Mouse (Mus musculus) stomach, postnatal 0 days (tissue): ENCODE results near the gene Tnrc6b. TPM values are rescaled to one million over a fixed set of nuclear protein-coding genes. Genes with fewer than 3 reads are reported as not detected.

Experiments used
- ATAC-seq: fragments of 200-750 bp; cut with Nextera tagmentation; 2 replicates; pipeline ENCODE4 v1.8.0; 2017; ENCODE audit not compliant: low FRiP score, low TSS enrichment
- DNase-seq: peaks from one replicate; pipeline ENCODE4 v3.0.0-alpha.2; 2016; ENCODE audit warnings: low spot score
- H3K27ac ChIP-seq: fragments of 300-500 bp; sonication (generic); replicated peaks from 2 replicates; pipeline ENCODE4 v1.5.1; 2014; ENCODE audit warnings: mild to moderate bottlenecking, control low read depth
- H3K27me3 ChIP-seq: fragments of 300-500 bp; sonication (generic); 2 replicates; pipeline ENCODE4 v1.6.1; 2014; ENCODE audit warnings: low read length; ENCODE audit not compliant: control insufficient read depth, insufficient read depth
- H3K36me3 ChIP-seq: fragments of 300-500 bp; sonication (generic); 2 replicates; pipeline ENCODE4 v1.6.1; 2014; ENCODE audit warnings: low read length, mixed read lengths; ENCODE audit not compliant: control insufficient read depth, insufficient read depth
- H3K4me1 ChIP-seq: fragments of 300-500 bp; sonication (generic); replicated peaks from 2 replicates; pipeline ENCODE4 v1.6.1; 2014; ENCODE audit warnings: antibody characterized with exemption; ENCODE audit not compliant: control insufficient read depth, insufficient read depth
- H3K4me2 ChIP-seq: fragments of 300-500 bp; sonication (generic); replicated peaks from 2 replicates; pipeline ENCODE4 v1.6.1; 2014; ENCODE audit warnings: low read depth, mild to moderate bottlenecking, control low read depth, moderate library complexity
- H3K4me3 ChIP-seq: fragments of 300-500 bp; sonication (generic); 2 replicates; pipeline ENCODE4 v1.5.1; 2014; ENCODE audit warnings: low read depth, low read length, control low read depth
- H3K9ac ChIP-seq: fragments of 300-500 bp; sonication (generic); 2 replicates; pipeline ENCODE4 v1.6.1; 2014; ENCODE audit warnings: mild to moderate bottlenecking, low read length, control low read depth, mixed read lengths
- H3K9me3 ChIP-seq: fragments of 300-500 bp; sonication (generic); 2 replicates; pipeline ENCODE4 v1.6.1; 2016; ENCODE audit warnings: low read length; ENCODE audit not compliant: control insufficient read depth
- CTCF ChIP-seq: IDR thresholded peaks from 2 replicates; pipeline ENCODE4 v1.5.1; 2016; ENCODE audit warnings: antibody characterized with exemption, low read depth, mild to moderate bottlenecking, moderate library complexity
- EP300 ChIP-seq: optimal IDR thresholded peaks from 2 replicates; pipeline ENCODE3; 2016; ENCODE audit warnings: antibody characterized with exemption
- WGBS: fragments of 180-500 bp; shearing (Covaris S2); extraction: QIAGEN DNeasy Blood & Tissue Kit; methylation state at CpG from one replicate; pipeline ENCODE4 v1.1.7; 2014; 5-methylcytosine and 5-hydroxymethylcytosine counted together
- polyA plus RNA-seq: library from polyadenylated mRNA; unstranded; fragments of >200 nt; fragmentation: Nextera tagmentation; extraction: Ambion mirVana; gene quantifications from 2 replicates; pipeline ENCODE4 v1.2.1, GENCODE M21; 2015

The Tnrc6b gene
- polyA plus RNA-seq, 1 experiment from 2014 or later: 8.5 TPM

DNA sequence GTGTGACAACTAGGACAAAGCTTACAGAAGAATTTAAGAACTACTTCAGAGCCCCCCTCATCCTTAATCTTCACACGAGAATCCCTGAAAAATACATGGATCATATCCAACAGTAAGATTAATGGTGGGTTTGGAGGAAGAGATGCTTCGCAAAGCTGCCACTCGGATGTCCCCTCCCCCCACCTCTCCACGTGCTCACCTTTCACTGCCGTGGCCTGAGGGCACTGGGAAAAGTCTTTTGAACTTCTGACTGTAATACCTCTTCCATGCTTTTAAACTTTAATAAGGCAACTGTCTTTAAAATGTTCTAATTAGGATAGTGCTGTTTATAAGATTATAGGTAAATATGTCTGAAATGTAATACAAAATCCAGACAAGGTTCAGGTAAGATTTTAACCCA is 263.2 kb downstream of the Tnrc6b start:
- ATAC-seq: no peak
- 31% methylated on average over 5 of the region's 5 CpGs for WGBS

DNA sequence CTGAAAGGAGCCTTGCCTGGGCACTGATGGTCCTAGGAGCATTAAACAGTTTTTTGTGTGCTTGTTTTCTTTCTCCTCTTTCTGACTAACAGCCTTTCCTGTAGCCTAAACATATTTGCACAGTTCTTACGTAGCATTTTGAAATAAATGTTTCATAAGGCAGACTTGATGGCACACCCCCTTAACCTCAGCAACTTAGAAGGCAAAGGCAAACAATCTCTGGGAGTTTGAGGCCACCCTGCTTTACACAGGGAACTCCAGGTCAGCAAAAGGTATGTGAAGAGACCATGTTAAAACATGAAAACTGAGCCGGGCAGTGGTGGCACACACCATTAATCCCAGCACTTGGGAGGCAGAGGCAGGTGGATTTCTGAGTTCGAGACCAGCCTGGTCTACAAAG is 264.6 kb downstream of the Tnrc6b start:
- H3K4me3 ChIP-seq: no peak overlapping the region
- TF ChIP-seq CTCF (no peak), EP300 (no peak)
- 0 out of 2 replicates have a peak, but pooled peaks cover under 1% of the 10 kb centered on the region for H3K4me1 ChIP-seq
- no peak overlapping the region for H3K4me2 ChIP-seq
- H3K27me3 ChIP-seq: no peaks in the 10 kb centered on the region
- DNase-seq (peak; percentile 41), ATAC-seq (peak; percentile 47; the same call in 1 of the 2 replicates)
- no peaks in the 10 kb centered on the region for H3K9me3 ChIP-seq
- peak overlapping the region; percentile 36; the same call in 1 of the 2 replicates for H3K27ac ChIP-seq
- WGBS: 66% methylated on average over 3 of the region's 3 CpGs
- no peaks in the 10 kb centered on the region for H3K36me3 ChIP-seq
- no peak overlapping the region for H3K9ac ChIP-seq

More for the DNA sequence above, 263.2 kb downstream of the Tnrc6b start:
- H3K36me3 ChIP-seq: no peaks in the 10 kb centered on the region
- H3K9ac ChIP-seq: no peak overlapping the region
- no peak for DNase-seq
- no peaks in the 10 kb centered on the region for H3K9me3 ChIP-seq
- no peaks in the 10 kb centered on the region for H3K27me3 ChIP-seq
- TF ChIP-seq CTCF: no peak
- no peak for TF ChIP-seq EP300
- H3K4me3 ChIP-seq: no peak overlapping the region
- H3K4me1 ChIP-seq: no peaks in the 10 kb centered on the region
- H3K27ac ChIP-seq: no peak overlapping the region
- H3K4me2 ChIP-seq: no peak overlapping the region

DNA sequence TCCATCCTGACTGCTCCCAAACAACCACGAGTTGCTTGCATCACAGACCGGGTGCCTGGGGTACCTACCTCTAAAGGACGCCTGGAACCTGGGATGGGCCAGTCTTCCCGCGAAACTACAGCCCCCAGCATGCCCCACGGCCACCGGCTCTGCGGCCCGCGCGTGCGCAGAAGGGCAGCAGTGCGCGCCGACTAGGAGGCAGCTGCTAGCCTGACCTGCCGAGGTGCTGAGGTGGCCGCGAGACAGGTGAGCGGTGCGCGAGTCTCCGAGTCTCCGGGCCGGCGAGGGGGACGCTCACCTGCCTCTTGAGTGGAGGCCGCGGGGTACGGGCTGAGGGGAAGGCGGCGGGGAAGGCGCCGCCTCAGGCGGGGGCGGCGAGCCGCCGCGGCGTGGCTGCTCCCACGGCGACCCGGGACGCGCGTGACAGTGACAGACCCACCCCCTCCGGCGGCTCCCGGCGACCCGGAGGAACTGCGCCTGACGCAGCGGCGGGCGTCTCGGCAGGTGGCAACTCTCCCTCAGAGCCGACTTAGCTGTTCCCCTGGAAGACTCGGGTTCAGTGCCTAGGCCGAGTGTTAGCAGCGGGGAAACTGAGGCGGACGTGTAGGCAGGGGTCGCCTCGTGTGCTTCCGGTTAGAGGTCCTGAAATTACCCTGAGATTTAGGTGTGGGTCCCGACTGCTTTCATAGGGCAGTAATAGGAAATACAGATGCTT is 266.7 kb downstream of the Tnrc6b start, which contains the start of gene Sgsm3:
Sgsm3 (plus strand) TSS at position 146 of the 715 bp plus-strand sequence.
- H3K4me1 ChIP-seq: 0 out of 2 replicates have a peak, but pooled peaks cover 2% of the 10 kb centered on the region
- H3K9ac ChIP-seq: peak within 1 kb of the TSS; percentile 79
- H3K27ac ChIP-seq: peak within 1 kb of the TSS; percentile 85
- peak within 1 kb of the TSS; percentile 91 for H3K4me3 ChIP-seq
- DNase-seq (peak; percentile 92), ATAC-seq (peak; percentile 89)
- no peaks in the 10 kb centered on the region for H3K9me3 ChIP-seq
- H3K4me2 ChIP-seq: peak within 1 kb of the TSS; percentile 85
- H3K27me3 ChIP-seq: no peaks in the 10 kb centered on the region
- H3K36me3 ChIP-seq: no peaks in the 10 kb centered on the region
- under 1% methylated on average over 57 of the region's 67 CpGs for WGBS
- no peak for TF ChIP-seq CTCF
- no peak for TF ChIP-seq EP300

DNA sequence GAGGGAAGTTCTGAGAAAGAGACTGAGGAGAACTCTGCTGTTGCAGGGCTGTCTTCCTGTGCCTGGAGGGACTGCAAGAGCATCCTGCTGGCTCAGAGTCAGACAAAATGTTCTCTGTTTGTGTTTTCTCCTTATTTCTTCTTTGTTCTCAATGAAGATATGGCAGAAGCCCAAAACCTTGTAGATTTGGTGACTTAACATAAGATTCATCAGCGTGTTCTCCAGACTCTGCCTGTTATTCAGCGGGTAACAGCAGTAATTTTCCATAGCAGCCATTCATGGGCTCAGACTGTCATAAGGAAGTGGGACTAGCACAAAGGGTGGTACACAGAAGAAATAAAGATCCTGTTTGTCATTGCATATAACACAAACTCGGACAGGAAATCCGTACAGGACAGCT is 268.5 kb downstream of the Tnrc6b start:
- DNase-seq (no peak), ATAC-seq (no peak)
- H3K27me3 ChIP-seq: no peaks in the 10 kb centered on the region
- peak overlapping the region; percentile 70 for H3K27ac ChIP-seq
- WGBS: 41% methylated on average over 4 of the region's 4 CpGs
- peak overlapping the region; percentile 85 for H3K4me2 ChIP-seq
- H3K9me3 ChIP-seq: no peaks in the 10 kb centered on the region
- no peak overlapping the region for H3K4me3 ChIP-seq
- H3K9ac ChIP-seq: 0 out of 2 replicates have a peak overlapping the region, but pooled peaks have one; percentile 13
- no peak for TF ChIP-seq EP300
- TF ChIP-seq CTCF: no peak
- no peaks in the 10 kb centered on the region for H3K36me3 ChIP-seq
- H3K4me1 ChIP-seq: 0 out of 2 replicates have a peak, but pooled peaks cover 2% of the 10 kb centered on the region

DNA sequence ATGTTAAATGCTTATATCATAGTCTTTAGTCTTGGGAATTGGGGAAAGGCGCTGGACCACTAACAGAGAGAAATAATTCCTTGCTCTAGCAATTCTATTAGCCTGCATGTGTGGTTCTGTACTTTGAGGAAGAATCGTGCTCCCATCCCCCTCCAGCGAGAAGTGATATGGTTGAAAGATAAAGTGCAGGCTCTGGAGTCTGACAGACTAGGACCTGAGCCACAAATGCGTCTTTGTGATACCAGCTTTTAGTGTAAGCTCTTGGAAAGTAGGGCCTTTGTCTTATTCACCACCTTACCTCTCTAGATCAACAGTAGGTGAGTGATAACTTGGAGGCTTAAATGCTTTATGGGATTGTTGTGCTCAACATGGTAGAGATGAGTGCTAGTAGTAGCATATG is 270.1 kb downstream of the Tnrc6b start:
- Histone ChIP-seq H3K36me3 (no peaks in the 10 kb centered on the region), H3K27ac (no peak overlapping the region), H3K9ac (no peak overlapping the region), H3K27me3 (no peaks in the 10 kb centered on the region), H3K4me2 (no peak overlapping the region), H3K9me3 (no peaks in the 10 kb centered on the region), H3K4me3 (no peak overlapping the region), H3K4me1 (0 out of 2 replicates have a peak, but pooled peaks cover 2% of the 10 kb centered on the region)
- no peak for ATAC-seq
- TF ChIP-seq CTCF: no peak
- TF ChIP-seq EP300: no peak
- WGBS: 73% methylated on average over 4 of the region's 4 CpGs
- DNase-seq: no peak

DNA sequence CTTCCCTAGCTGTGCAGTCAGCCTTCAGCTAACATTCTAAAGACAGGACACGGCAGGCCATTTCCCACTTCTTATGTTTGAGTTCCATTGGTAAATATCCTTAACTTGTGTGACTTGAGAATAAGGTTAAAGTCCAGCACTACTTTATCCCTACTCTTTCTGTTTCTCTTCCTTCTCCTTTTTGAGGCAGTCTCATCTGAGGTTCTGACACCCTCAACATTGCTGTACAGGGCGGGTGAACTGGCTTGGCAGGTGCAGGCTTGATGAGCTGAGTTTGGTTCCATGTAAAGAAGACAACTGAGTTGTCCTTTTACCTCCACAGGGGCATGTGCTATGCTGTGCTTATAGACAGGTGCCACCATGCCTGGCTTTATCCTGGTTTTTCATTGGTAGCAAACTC is 272.2 kb downstream of the Tnrc6b start:
- peak overlapping the region; percentile 74 for H3K27ac ChIP-seq
- H3K9me3 ChIP-seq: no peaks in the 10 kb centered on the region
- no peak overlapping the region; the same call in 1 of the 2 replicates for H3K4me2 ChIP-seq
- TF ChIP-seq CTCF (no peak), EP300 (no peak)
- ATAC-seq (peak; percentile 78), DNase-seq (peak; percentile 47)
- no peak overlapping the region for H3K9ac ChIP-seq
- no peak overlapping the region for H3K4me3 ChIP-seq
- H3K4me1 ChIP-seq: 0 out of 2 replicates have a peak, but pooled peaks cover 2% of the 10 kb centered on the region
- 35% methylated on average over 2 of the region's 2 CpGs for WGBS
- no peaks in the 10 kb centered on the region for H3K36me3 ChIP-seq
- H3K27me3 ChIP-seq: no peaks in the 10 kb centered on the region
